Mouse (Mus musculus) heart, embryonic 14.5 days (tissue): Measurements from ENCODE around the gene Spata21. TPM values are rescaled to one million over a fixed set of nuclear protein-coding genes. Genes with fewer than 3 reads are reported as not detected.

ENCODE experiments used
- ATAC-seq: fragments of 200-750 bp; cut with Nextera tagmentation; 2 replicates; pipeline ENCODE4 v1.8.0; 2017; ENCODE audit warnings: low read depth, moderate TSS enrichment; ENCODE audit not compliant: insufficient number of reproducible peaks, insufficient read depth, low FRiP score
- H3K27ac ChIP-seq, 2 experiments: fragments of 200-500 bp in 1 of 2; fragments of 300-500 bp in 1 of 2; sonication (generic) in 1 of 2; replicated peaks in 1 of 2; 2 replicates each; pipeline ENCODE4 v1.5.1; 2012 to 2014; ENCODE audit warnings: low read depth in 2 of 2, low read length in 2 of 2, control low read depth in 1 of 2, mild to moderate bottlenecking in 1 of 2, mixed read lengths in 1 of 2; ENCODE audit not compliant: control insufficient read depth in 1 of 2, insufficient read depth in 1 of 2
- H3K27me3 ChIP-seq: fragments of 300-500 bp; sonication (generic); 2 replicates; pipeline ENCODE4 v1.6.1; 2014; ENCODE audit warnings: mild to moderate bottlenecking, low read length, control low read depth; ENCODE audit not compliant: control insufficient read depth, insufficient read depth
- H3K36me3 ChIP-seq: fragments of 300-500 bp; sonication (generic); 2 replicates; pipeline ENCODE4 v1.6.1; 2014; ENCODE audit warnings: mild to moderate bottlenecking, control low read depth, low read length, mixed read lengths; ENCODE audit not compliant: control insufficient read depth, insufficient read depth
- H3K4me1 ChIP-seq, 2 experiments: fragments of 200-500 bp in 1 of 2; fragments of 300-500 bp in 1 of 2; sonication (generic) in 1 of 2; 2 replicates each; pipeline ENCODE4 v1.6.1; 2012 to 2014; ENCODE audit warnings: low read length in 2 of 2, control low read depth in 1 of 2, mixed read lengths in 1 of 2; ENCODE audit not compliant: control insufficient read depth in 2 of 2, insufficient read depth in 2 of 2
- H3K4me2 ChIP-seq: fragments of 300-500 bp; sonication (generic); 2 replicates; pipeline ENCODE4 v1.6.1; 2014; ENCODE audit warnings: mild to moderate bottlenecking, low read length
- H3K4me3 ChIP-seq, 2 experiments: fragments of 200-500 bp in 1 of 2; fragments of 300-500 bp in 1 of 2; sonication (generic) in 1 of 2; 2 replicates each; pipeline ENCODE4 v1.5.1; 2012 to 2014; ENCODE audit warnings: low read length in 2 of 2, mild to moderate bottlenecking in 2 of 2, control low read depth in 1 of 2, low read depth in 1 of 2, moderate library complexity in 1 of 2; ENCODE audit not compliant: control insufficient read depth in 1 of 2, insufficient read depth in 1 of 2
- H3K9ac ChIP-seq: fragments of 300-500 bp; sonication (generic); 2 replicates; pipeline ENCODE4 v1.6.1; 2014; ENCODE audit warnings: mild to moderate bottlenecking, low read length
- H3K9me3 ChIP-seq: fragments of 300-500 bp; sonication (generic); 2 replicates; pipeline ENCODE4 v1.6.1; 2016; ENCODE audit warnings: low read length, control low read depth; ENCODE audit not compliant: control insufficient read depth
- WGBS: fragments of 180-500 bp; shearing (Covaris S2); extraction: QIAGEN DNeasy Blood & Tissue Kit; methylation state at CpG from one replicate; pipeline ENCODE4 v1.1.7; 2014; 5-methylcytosine and 5-hydroxymethylcytosine counted together
- polyA plus RNA-seq: library from polyadenylated mRNA; unstranded; fragments of >200 nt; fragmentation: Nextera tagmentation; extraction: Ambion mirVana; gene quantifications from 2 replicates; pipeline ENCODE4 v1.2.1, GENCODE M21; 2014

The Spata21 gene
- polyA plus RNA-seq, 1 experiment from 2014 or later: not detected

- Histone ChIP-seq H3K4me2 (no peak overlapping the region), H3K27ac (no peak overlapping the region), H3K9me3 (0 out of 2 replicates have a peak, but pooled peaks cover 2% of the 10 kb centered on the region), H3K9ac (no peak overlapping the region), H3K4me3 (no peak overlapping the region), H3K4me1 (no peaks in the 10 kb centered on the region), H3K27me3 (no peaks in the 10 kb centered on the region), H3K36me3 (no peaks in the 10 kb centered on the region)
- ATAC-seq: no peak
- WGBS: 51% methylated on average over 4 of the region's 4 CpGs
These were observed 10.8 kb downstream of the Spata21 start for GRCm38 (mm10) chr4:141098935-141099334.

DNA sequence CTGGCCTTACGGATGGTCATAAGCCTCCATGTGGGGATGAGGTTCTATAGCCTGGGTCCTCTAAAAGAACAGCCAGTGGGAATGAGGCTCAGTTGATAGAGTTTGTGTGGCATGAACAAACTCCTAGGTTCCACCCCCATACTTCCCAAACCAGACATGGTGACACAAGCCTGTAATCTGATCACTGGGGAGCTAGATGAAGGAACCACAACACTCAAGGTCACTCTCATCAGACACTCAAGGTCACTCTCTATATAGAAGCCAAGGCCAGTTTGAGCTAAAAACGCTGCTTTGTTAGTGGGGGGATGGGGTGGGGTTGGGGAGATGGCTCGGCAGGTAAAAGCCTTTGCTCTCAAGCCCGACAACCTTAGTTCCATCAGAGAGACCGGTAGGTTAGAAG is 11.8 kb downstream of the Spata21 start:
- no peak overlapping the region for H3K4me3 ChIP-seq
- no peaks in the 10 kb centered on the region for H3K4me1 ChIP-seq
- H3K27ac ChIP-seq: no peak overlapping the region
- no peaks in the 10 kb centered on the region for H3K27me3 ChIP-seq
- no peak overlapping the region for H3K4me2 ChIP-seq
- 0 out of 2 replicates have a peak, but pooled peaks cover 2% of the 10 kb centered on the region for H3K9me3 ChIP-seq
- H3K36me3 ChIP-seq: no peaks in the 10 kb centered on the region
- no peak for ATAC-seq
- no peak overlapping the region for H3K9ac ChIP-seq
- WGBS: 64% methylated on average over 5 of the region's 5 CpGs

- Histone ChIP-seq H3K9me3 (0 out of 2 replicates have a peak, but pooled peaks cover 2% of the 10 kb centered on the region), H3K36me3 (no peaks in the 10 kb centered on the region), H3K9ac (no peak overlapping the region), H3K27ac (no peak overlapping the region), H3K4me1 (no peaks in the 10 kb centered on the region; a peak in 1 of 4 replicates), H3K4me3 (no peak overlapping the region), H3K27me3 (no peaks in the 10 kb centered on the region), H3K4me2 (no peak overlapping the region)
- ATAC-seq: no peak
- 91% methylated on average over 9 of the region's 9 CpGs for WGBS
These were observed 13.2 kb downstream of the Spata21 start for GRCm38 (mm10) chr4:141101291-141101690.

GRCm38 (mm10) chr4:141101855-141102254 is 13.7 kb downstream of the Spata21 start:
- H3K4me1 ChIP-seq: no peaks in the 10 kb centered on the region; a peak in 1 of 4 replicates
- H3K27ac ChIP-seq: no peak overlapping the region
- H3K27me3 ChIP-seq: no peaks in the 10 kb centered on the region
- WGBS: 52% methylated on average over 6 of the region's 6 CpGs
- ATAC-seq: no peak
- H3K4me2 ChIP-seq: no peak overlapping the region
- H3K4me3 ChIP-seq: no peak overlapping the region
- no peak overlapping the region for H3K9ac ChIP-seq
- 0 out of 2 replicates have a peak, but pooled peaks cover 2% of the 10 kb centered on the region for H3K9me3 ChIP-seq
- no peaks in the 10 kb centered on the region for H3K36me3 ChIP-seq

- 83% methylated on average over 16 of the region's 16 CpGs for WGBS
- no peak for ATAC-seq
- no peak overlapping the region for H3K9ac ChIP-seq
- no peaks in the 10 kb centered on the region for H3K27me3 ChIP-seq
- peaks cover 5 to 9% of the 10 kb centered on the region in 2 experiments for H3K4me1 ChIP-seq
- no peak overlapping the region for H3K4me3 ChIP-seq
- H3K9me3 ChIP-seq: peaks cover 7% of the 10 kb centered on the region; the same call in 1 of the 2 replicates
- H3K36me3 ChIP-seq: peaks cover 14% of the 10 kb centered on the region
- H3K4me2 ChIP-seq: no peak overlapping the region
- H3K27ac ChIP-seq: no peak overlapping the region
These were observed 18.5 kb downstream of the Spata21 start for GRCm38 (mm10) chr4:141106526-141107183.

DNA sequence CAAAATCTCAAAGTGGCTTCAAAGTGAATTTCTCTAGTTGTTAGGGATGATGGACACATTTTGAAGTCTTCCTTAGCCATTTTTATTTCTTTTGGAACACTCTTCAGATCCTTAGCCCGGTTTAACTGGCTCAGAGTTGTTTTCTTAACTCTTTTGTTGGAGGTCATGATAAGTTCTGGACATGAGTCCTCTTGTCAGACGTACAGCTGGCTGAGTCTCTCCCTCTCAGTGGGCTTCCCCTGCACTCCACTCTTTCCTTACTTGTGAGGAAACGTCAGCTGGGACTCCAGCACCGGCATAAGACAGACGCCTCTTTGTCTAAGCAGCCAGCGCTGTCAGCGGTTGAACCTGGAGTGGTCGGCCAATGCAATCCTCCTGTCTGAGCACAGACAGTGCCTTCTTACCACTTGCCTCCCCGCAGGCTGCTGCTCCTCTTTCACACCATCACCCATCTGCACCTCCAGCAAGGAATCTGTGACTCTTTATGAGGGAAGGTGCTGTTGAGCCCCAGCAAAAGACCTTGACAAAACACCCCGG is 20.1 kb downstream of the Spata21 start:
- no peak overlapping the region for H3K4me2 ChIP-seq
- peak overlapping the region; percentile 35 to 73; a peak in 3 of 4 replicates for H3K27ac ChIP-seq
- H3K9ac ChIP-seq: no peak overlapping the region
- peak; percentile 43; the same call in 1 of the 2 replicates for ATAC-seq
- H3K9me3 ChIP-seq: peaks cover 5% of the 10 kb centered on the region; the same call in 1 of the 2 replicates
- H3K27me3 ChIP-seq: no peaks in the 10 kb centered on the region
- WGBS: 11% methylated on average over 10 of the region's 10 CpGs
- no peak overlapping the region for H3K4me3 ChIP-seq
- H3K36me3 ChIP-seq: peaks cover 29% of the 10 kb centered on the region
- H3K4me1 ChIP-seq: peaks cover 5 to 9% of the 10 kb centered on the region in 2 experiments

DNA sequence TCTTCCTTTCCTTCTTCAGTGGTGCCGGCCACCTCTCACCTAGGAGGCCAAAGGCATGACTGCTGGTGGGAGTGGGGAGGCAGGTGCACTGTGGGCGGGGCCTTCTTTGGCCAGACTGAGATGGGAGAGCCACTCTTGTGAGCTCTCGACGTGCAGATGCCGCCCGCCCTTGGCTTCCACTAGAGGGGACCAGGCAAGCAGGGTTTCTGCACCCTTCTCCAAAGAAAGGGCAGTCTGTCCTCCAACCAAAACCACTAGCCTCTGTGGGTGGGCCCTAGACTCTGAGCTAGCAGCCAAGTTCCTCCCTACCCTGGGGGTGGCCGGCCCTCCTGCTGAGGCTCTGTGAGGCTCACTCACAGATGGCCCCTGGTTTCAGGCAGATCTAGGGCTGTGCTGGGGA is 25.7 kb downstream of the Spata21 start:
- H3K27ac ChIP-seq: no peak overlapping the region
- 0 out of 2 replicates have a peak, but pooled peaks have one; percentile 40 for ATAC-seq

More for the DNA sequence above, 25.7 kb downstream of the Spata21 start:
- whole genome bisulfite sequencing: 83% methylated on average over 7 of the region's 7 CpGs
- H3K4me3 ChIP-seq: no peak overlapping the region
- H3K4me2 ChIP-seq: no peak overlapping the region
- peaks cover 3 to 5% of the 10 kb centered on the region in 2 experiments; a peak in 3 of 4 replicates for H3K4me1 ChIP-seq
- no peak overlapping the region for H3K9ac ChIP-seq
- no peaks in the 10 kb centered on the region for H3K27me3 ChIP-seq
- peaks cover 5% of the 10 kb centered on the region; the same call in 1 of the 2 replicates for H3K9me3 ChIP-seq
- H3K36me3 ChIP-seq: peaks cover 82% of the 10 kb centered on the region
